Mouse (Mus musculus) embryonic facial prominence, embryonic 13.5 days (tissue): Measurements from ENCODE around the gene Anxa9. TPM values are rescaled to one million over a fixed set of nuclear protein-coding genes. Genes with fewer than 3 reads are reported as not detected.
A peak's percentile ranks its signal among the peaks of the same experiment; 100 is the strongest.

Experiments used
- ATAC-seq: fragments of 200-750 bp; cut with Nextera tagmentation; 2 replicates; pipeline ENCODE4 v1.8.0; 2017; ENCODE audit warnings: low read depth; ENCODE audit not compliant: insufficient number of reproducible peaks, insufficient read depth, low FRiP score, low TSS enrichment
- H3K27ac ChIP-seq: fragments of 300-500 bp; sonication (generic); 2 replicates; pipeline ENCODE4 v1.5.1; 2015; ENCODE audit warnings: moderate library complexity, mild to moderate bottlenecking, inconsistent platforms
- H3K27me3 ChIP-seq: fragments of 300-500 bp; sonication (generic); 2 replicates; pipeline ENCODE4 v1.6.1; 2015; ENCODE audit warnings: mild to moderate bottlenecking, inconsistent platforms
- H3K36me3 ChIP-seq: fragments of 300-500 bp; sonication (generic); 2 replicates; pipeline ENCODE4 v1.6.1; 2015; ENCODE audit warnings: mild to moderate bottlenecking, inconsistent platforms
- H3K4me1 ChIP-seq: fragments of 300-500 bp; sonication (generic); 2 replicates; pipeline ENCODE4 v1.6.1; 2015; ENCODE audit warnings: inconsistent platforms
- H3K4me2 ChIP-seq: fragments of 300-500 bp; sonication (generic); 2 replicates; pipeline ENCODE4 v1.6.1; 2015; ENCODE audit warnings: moderate library complexity, mild to moderate bottlenecking, inconsistent platforms
- H3K4me3 ChIP-seq: fragments of 300-500 bp; sonication (generic); 2 replicates; pipeline ENCODE4 v1.5.1; 2015; ENCODE audit warnings: mild to moderate bottlenecking, inconsistent platforms
- H3K9ac ChIP-seq: fragments of 300-500 bp; sonication (generic); 2 replicates; pipeline ENCODE4 v1.6.1; 2015; ENCODE audit warnings: mild to moderate bottlenecking, inconsistent platforms
- H3K9me3 ChIP-seq: fragments of 300-500 bp; sonication (generic); 2 replicates; pipeline ENCODE4 v1.6.1; 2016; ENCODE audit warnings: inconsistent platforms
- WGBS: fragments of 180-500 bp; shearing (Covaris S2); methylation state at CpG from one replicate; pipeline ENCODE4 v1.1.7; 2015; ENCODE audit warnings: mixed read lengths; 5-methylcytosine and 5-hydroxymethylcytosine counted together
- polyA plus RNA-seq: library from polyadenylated mRNA; unstranded; fragments of >200 nt; fragmentation: Nextera tagmentation; extraction: Ambion mirVana; gene quantifications from 2 replicates; pipeline ENCODE4 v1.2.1, GENCODE M21; 2015

Gene Anxa9
- polyA plus RNA-seq, 1 experiment from 2014 or later, result 2.4 TPM

- ATAC-seq, result no peak
- Histone ChIP-seq H3K27me3 (no peaks in the 10 kb centered on the region), H3K9me3 (no peaks in the 10 kb centered on the region), H3K27ac (no peak overlapping the region), H3K4me2 (no peak overlapping the region), H3K9ac (no peak overlapping the region), H3K36me3 (peaks cover 95% of the 10 kb centered on the region), H3K4me1 (0 out of 2 replicates have a peak, but pooled peaks cover 4% of the 10 kb centered on the region), H3K4me3 (no peak overlapping the region)
- 90% methylated on average over 2 of the region's 2 CpGs for WGBS
These were observed 14.1 kb downstream of the Anxa9 start for GRCm38 (mm10) chr3:95292899-95293298.

GRCm38 (mm10) chr3:95291041-95291440 is 15.9 kb downstream of the Anxa9 start:
- Histone ChIP-seq H3K9ac (no peak overlapping the region), H3K36me3 (peaks cover 92% of the 10 kb centered on the region), H3K27ac (no peak overlapping the region), H3K9me3 (no peaks in the 10 kb centered on the region), H3K27me3 (no peaks in the 10 kb centered on the region), H3K4me3 (no peak overlapping the region), H3K4me1 (0 out of 2 replicates have a peak, but pooled peaks cover 5% of the 10 kb centered on the region), H3K4me2 (no peak overlapping the region)
- WGBS, result 84% methylated on average over 4 of the region's 4 CpGs
- no peak for ATAC-seq

GRCm38 (mm10) chr3:95290156-95290555 is 16.8 kb downstream of the Anxa9 start:
- Histone ChIP-seq H3K4me1 (0 out of 2 replicates have a peak, but pooled peaks cover 3% of the 10 kb centered on the region), H3K36me3 (peaks cover 84% of the 10 kb centered on the region)
- ATAC-seq, result no peak

GRCm38 (mm10) chr3:95289419-95289818 is 17.6 kb downstream of the Anxa9 start:
- Histone ChIP-seq H3K9ac (no peak overlapping the region), H3K27ac (no peak overlapping the region), H3K4me3 (no peak overlapping the region), H3K9me3 (no peaks in the 10 kb centered on the region), H3K4me1 (peaks cover 9% of the 10 kb centered on the region), H3K27me3 (no peaks in the 10 kb centered on the region), H3K4me2 (no peak overlapping the region), H3K36me3 (peaks cover 77% of the 10 kb centered on the region)
- 89% methylated on average over 4 of the region's 4 CpGs for WGBS
- no peak for ATAC-seq

More at GRCm38 (mm10) chr3:95290156-95290555, 16.8 kb downstream of the Anxa9 start:
- no peak overlapping the region for H3K27ac ChIP-seq
- no peak overlapping the region for H3K9ac ChIP-seq
- H3K4me2 ChIP-seq, result no peak overlapping the region
- H3K4me3 ChIP-seq, result no peak overlapping the region
- no peaks in the 10 kb centered on the region for H3K9me3 ChIP-seq
- WGBS, result 72% methylated on average over 6 of the region's 6 CpGs
- no peaks in the 10 kb centered on the region for H3K27me3 ChIP-seq

- H3K9ac ChIP-seq, result no peak overlapping the region
- 96% methylated on average over 3 of the region's 3 CpGs for WGBS
- H3K36me3 ChIP-seq, result peaks cover 58% of the 10 kb centered on the region
- H3K27me3 ChIP-seq, result no peaks in the 10 kb centered on the region
- H3K4me3 ChIP-seq, result no peak overlapping the region
- H3K27ac ChIP-seq, result no peak overlapping the region
- H3K4me1 ChIP-seq, result peaks cover 17% of the 10 kb centered on the region
- no peak for ATAC-seq
- no peak overlapping the region for H3K4me2 ChIP-seq
- H3K9me3 ChIP-seq, result no peaks in the 10 kb centered on the region
These were observed 19.4 kb downstream of the Anxa9 start for GRCm38 (mm10) chr3:95287541-95287940.

GRCm38 (mm10) chr3:95286510-95286909 is 20.5 kb downstream of the Anxa9 start:
- Histone ChIP-seq H3K4me1 (peaks cover 21% of the 10 kb centered on the region), H3K27ac (no peak overlapping the region), H3K9me3 (no peaks in the 10 kb centered on the region), H3K27me3 (no peaks in the 10 kb centered on the region), H3K4me3 (no peak overlapping the region), H3K36me3 (peaks cover 48% of the 10 kb centered on the region), H3K9ac (no peak overlapping the region), H3K4me2 (no peak overlapping the region)
- WGBS, result 87% methylated on average over 7 of the region's 7 CpGs
- ATAC-seq, result no peak

- Histone ChIP-seq H3K36me3 (peaks cover 43% of the 10 kb centered on the region), H3K4me2 (no peak overlapping the region), H3K9ac (no peak overlapping the region), H3K27me3 (no peaks in the 10 kb centered on the region), H3K27ac (no peak overlapping the region), H3K4me3 (no peak overlapping the region), H3K9me3 (no peaks in the 10 kb centered on the region), H3K4me1 (peaks cover 21% of the 10 kb centered on the region)
- ATAC-seq, result no peak
- 68% methylated on average over 5 of the region's 5 CpGs for WGBS
These were observed 21.0 kb downstream of the Anxa9 start for GRCm38 (mm10) chr3:95286011-95286410.

- Histone ChIP-seq H3K4me2 (no peak overlapping the region), H3K9me3 (no peaks in the 10 kb centered on the region), H3K4me1 (peaks cover 25% of the 10 kb centered on the region), H3K36me3 (peaks cover 37% of the 10 kb centered on the region), H3K27ac (no peak overlapping the region), H3K4me3 (no peak overlapping the region), H3K27me3 (no peaks in the 10 kb centered on the region), H3K9ac (no peak overlapping the region)
- ATAC-seq, result no peak
- WGBS, result 88% methylated on average over 5 of the region's 5 CpGs
These were observed 21.6 kb downstream of the Anxa9 start for GRCm38 (mm10) chr3:95285390-95285789.

- H3K9ac ChIP-seq, result peak overlapping the region; percentile 87
These were observed 22.3 kb downstream of the Anxa9 start for GRCm38 (mm10) chr3:95284501-95285281.

GRCm38 (mm10) chr3:95284062-95284461 is 22.9 kb downstream of the Anxa9 start:
- peak overlapping the region; percentile 83 for H3K4me2 ChIP-seq
- no peak for ATAC-seq
- no peaks in the 10 kb centered on the region for H3K9me3 ChIP-seq
- no peaks in the 10 kb centered on the region for H3K27me3 ChIP-seq
- peak overlapping the region; percentile 87 for H3K9ac ChIP-seq
- peak overlapping the region; percentile 77 for H3K4me3 ChIP-seq
- peaks cover 25% of the 10 kb centered on the region for H3K36me3 ChIP-seq
- H3K27ac ChIP-seq, result peak overlapping the region; percentile 98; the same call in 1 of the 2 replicates
- peaks cover 25% of the 10 kb centered on the region for H3K4me1 ChIP-seq
- 3% methylated on average over 1 of the region's 1 CpGs for WGBS

More at GRCm38 (mm10) chr3:95284501-95285281, 22.3 kb downstream of the Anxa9 start:
- H3K4me3 ChIP-seq, result peak overlapping the region; percentile 77
- no peaks in the 10 kb centered on the region for H3K27me3 ChIP-seq
- H3K27ac ChIP-seq, result no peak overlapping the region
- H3K36me3 ChIP-seq, result peaks cover 30% of the 10 kb centered on the region
- 83% methylated on average over 12 of the region's 12 CpGs for WGBS
- H3K4me1 ChIP-seq, result peaks cover 25% of the 10 kb centered on the region
- peak overlapping the region; percentile 83 for H3K4me2 ChIP-seq
- no peak for ATAC-seq
- no peaks in the 10 kb centered on the region for H3K9me3 ChIP-seq

- no peak for ATAC-seq
- no peaks in the 10 kb centered on the region for H3K9me3 ChIP-seq
- WGBS, result 1% methylated on average over 7 of the region's 7 CpGs
- peaks cover 25% of the 10 kb centered on the region for H3K4me1 ChIP-seq
- peaks cover 20% of the 10 kb centered on the region for H3K36me3 ChIP-seq
- peak overlapping the region; percentile 83 for H3K4me2 ChIP-seq
- H3K4me3 ChIP-seq, result peak overlapping the region; percentile 77
- H3K27me3 ChIP-seq, result no peaks in the 10 kb centered on the region
- H3K27ac ChIP-seq, result peak overlapping the region; percentile 98
- H3K9ac ChIP-seq, result peak overlapping the region; percentile 87
These were observed 23.4 kb downstream of the Anxa9 start for GRCm38 (mm10) chr3:95283589-95283941.
